Mouse (Mus musculus): ENCODE measurements around the gene Cux2.

Cux2 gene

GRCm38 (mm10) chr5:122059060-122060017 lies 9.4 kb upstream of the Cux2 start:
- peak; percentile 61 for DNase-seq

GRCm38 (mm10) chr5:122057622-122058021 lies 7.7 kb upstream of the Cux2 start:
- no peak for DNase-seq

GRCm38 (mm10) chr5:122056557-122056956 lies 6.7 kb upstream of the Cux2 start:
- DNase-seq: no peak

GRCm38 (mm10) chr5:122054130-122054843 lies 4.4 kb upstream of the Cux2 start:
- peak; percentile 53 for DNase-seq

GRCm38 (mm10) chr5:122053587-122053986 lies 3.7 kb upstream of the Cux2 start:
- no peak for DNase-seq

GRCm38 (mm10) chr5:122050832-122051105 lies 867 bp upstream of the Cux2 start:
- DNase-seq: no peak

- peak; percentile 65 for DNase-seq
Measured at GRCm38 (mm10) chr5:122049664-122050016, 262 bp downstream of the Cux2 start.

- DNase-seq: no peak
Measured at GRCm38 (mm10) chr5:122048686-122049663, 927 bp downstream of the Cux2 start.

GRCm38 (mm10) chr5:122048252-122048651 lies 1.6 kb downstream of the Cux2 start:
- DNase-seq: no peak

GRCm38 (mm10) chr5:122047791-122048190 lies 2.1 kb downstream of the Cux2 start:
- no peak for DNase-seq

- no peak for DNase-seq
Measured at GRCm38 (mm10) chr5:122043567-122043966, 6.3 kb downstream of the Cux2 start.

GRCm38 (mm10) chr5:122035278-122035677 lies 14.6 kb downstream of the Cux2 start:
- no peak for DNase-seq

GRCm38 (mm10) chr5:122033167-122033478 lies 16.8 kb downstream of the Cux2 start:
- DNase-seq: no peak

GRCm38 (mm10) chr5:122032471-122033166 lies 17.3 kb downstream of the Cux2 start:
- no peak for DNase-seq

GRCm38 (mm10) chr5:122031146-122031545 lies 18.8 kb downstream of the Cux2 start:
- no peak for DNase-seq

GRCm38 (mm10) chr5:122030640-122031039 lies 19.3 kb downstream of the Cux2 start:
- no peak for DNase-seq

GRCm38 (mm10) chr5:122026771-122027170 lies 23.1 kb downstream of the Cux2 start:
- no peak for DNase-seq

GRCm38 (mm10) chr5:122026284-122026683 lies 23.6 kb downstream of the Cux2 start:
- no peak for DNase-seq

GRCm38 (mm10) chr5:122025117-122025516 lies 24.8 kb downstream of the Cux2 start:
- DNase-seq: no peak

GRCm38 (mm10) chr5:122019288-122019687 lies 30.6 kb downstream of the Cux2 start:
- DNase-seq: no peak

- DNase-seq: no peak
Measured at GRCm38 (mm10) chr5:122017778-122018177, 32.1 kb downstream of the Cux2 start.

GRCm38 (mm10) chr5:122017269-122017668 lies 32.6 kb downstream of the Cux2 start:
- no peak for DNase-seq

GRCm38 (mm10) chr5:122016744-122017143 lies 33.2 kb downstream of the Cux2 start:
- no peak for DNase-seq

All from kidney, adult 18-20 months (tissue).